Mouse (Mus musculus) midbrain, embryonic 10.5 days (tissue): ENCODE results near the gene St6galnac3. TPM values are rescaled to one million over a fixed set of nuclear protein-coding genes. Genes with fewer than 3 reads are reported as not detected.
"Not testable (repeated sequence)": the region's sequence is repeated elsewhere in the genome, so short reads cannot be mapped to it uniquely, and the experiment has no call there.

Source experiments
- DNase-seq: peaks from one replicate; pipeline ENCODE4 v3.0.0-alpha.2; 2017; ENCODE audit warnings: low spot score
- H3K27ac ChIP-seq: fragments of 300-500 bp; sonication (generic); replicated peaks from 2 replicates; pipeline ENCODE4 v1.5.1; 2016; ENCODE audit warnings: mild to moderate bottlenecking
- H3K27me3 ChIP-seq: fragments of 300-500 bp; sonication (generic); 2 replicates; pipeline ENCODE4 v1.6.1; 2016; ENCODE audit warnings: low read depth, mild to moderate bottlenecking; ENCODE audit not compliant: poor library complexity, severe bottlenecking
- H3K36me3 ChIP-seq: fragments of 300-500 bp; sonication (generic); 2 replicates; pipeline ENCODE4 v1.6.1; 2016; ENCODE audit warnings: mild to moderate bottlenecking, moderate library complexity
- H3K4me1 ChIP-seq: fragments of 300-500 bp; sonication (generic); 2 replicates; pipeline ENCODE4 v1.6.1; 2016
- H3K4me3 ChIP-seq: fragments of 300-500 bp; sonication (generic); 2 replicates; pipeline ENCODE4 v1.5.1; 2016; ENCODE audit warnings: mild to moderate bottlenecking, moderate library complexity
- H3K9me3 ChIP-seq: fragments of 300-500 bp; sonication (generic); replicated peaks from 2 replicates; pipeline ENCODE4 v1.6.1; 2016; ENCODE audit warnings: mild to moderate bottlenecking
- WGBS: fragments of 180-500 bp; shearing (Covaris S2); methylation state at CpG from one replicate; pipeline ENCODE4 v1.1.7; 2016; 5-methylcytosine and 5-hydroxymethylcytosine counted together
- polyA plus RNA-seq: library from polyadenylated mRNA; unstranded; fragments of >200 nt; fragmentation: Nextera tagmentation; extraction: Ambion mirVana; gene quantifications from 2 replicates; pipeline ENCODE4 v1.2.1, GENCODE M21; 2016

Gene St6galnac3
- polyA plus RNA-seq, 1 experiment from 2014 or later: 33.6 TPM

- not testable (repeated sequence) for H3K27ac ChIP-seq, DNase-seq, H3K4me3 ChIP-seq, H3K36me3 ChIP-seq, H3K4me1 ChIP-seq, H3K27me3 ChIP-seq, H3K9me3 ChIP-seq
- WGBS: 77% methylated on average over 1 of the region's 1 CpGs
Measured at GRCm38 (mm10) chr3:153391451-153391850, 333.5 kb downstream of the St6galnac3 start.

GRCm38 (mm10) chr3:153384651-153385050 is 340.3 kb downstream of the St6galnac3 start:
- H3K27ac ChIP-seq: not testable (repeated sequence)
- 86% methylated on average over 5 of the region's 5 CpGs for WGBS

GRCm38 (mm10) chr3:153383656-153384055 is 341.3 kb downstream of the St6galnac3 start:
- Histone ChIP-seq H3K9me3 (no peaks in the 10 kb centered on the region), H3K27ac (no peak overlapping the region), H3K27me3 (no peaks in the 10 kb centered on the region), H3K4me3 (no peak overlapping the region), H3K36me3 (no peaks in the 10 kb centered on the region), H3K4me1 (peaks cover 5% of the 10 kb centered on the region)
- DNase-seq: no peak
- 93% methylated on average over 2 of the region's 2 CpGs for WGBS

More at GRCm38 (mm10) chr3:153384651-153385050, 340.3 kb downstream of the St6galnac3 start:
- H3K4me1 ChIP-seq, H3K36me3 ChIP-seq, DNase-seq, H3K9me3 ChIP-seq, H3K27me3 ChIP-seq, H3K4me3 ChIP-seq: not testable (repeated sequence)

- no peak for DNase-seq
- Histone ChIP-seq H3K9me3 (no peaks in the 10 kb centered on the region), H3K27ac (peak overlapping the region; percentile 55; the same call in 1 of the 2 replicates), H3K4me1 (peaks cover 7% of the 10 kb centered on the region), H3K27me3 (no peaks in the 10 kb centered on the region), H3K4me3 (no peak overlapping the region), H3K36me3 (no peaks in the 10 kb centered on the region)
- WGBS: 77% methylated on average over 10 of the region's 10 CpGs
Measured at GRCm38 (mm10) chr3:153365057-153365755, 359.8 kb downstream of the St6galnac3 start.

GRCm38 (mm10) chr3:153364366-153364765 is 360.6 kb downstream of the St6galnac3 start:
- no peak for DNase-seq

GRCm38 (mm10) chr3:153359966-153360365 is 365.0 kb downstream of the St6galnac3 start:
- Histone ChIP-seq H3K27me3 (no peaks in the 10 kb centered on the region), H3K36me3 (no peaks in the 10 kb centered on the region), H3K27ac (no peak overlapping the region), H3K4me1 (0 out of 2 replicates have a peak, but pooled peaks cover under 1% of the 10 kb centered on the region), H3K4me3 (no peak overlapping the region), H3K9me3 (no peaks in the 10 kb centered on the region)
- WGBS: 94% methylated on average over 3 of the region's 3 CpGs
- no peak for DNase-seq

More at GRCm38 (mm10) chr3:153364366-153364765, 360.6 kb downstream of the St6galnac3 start:
- no peaks in the 10 kb centered on the region for H3K36me3 ChIP-seq
- no peaks in the 10 kb centered on the region for H3K9me3 ChIP-seq
- peaks cover 7% of the 10 kb centered on the region for H3K4me1 ChIP-seq
- WGBS: 96% methylated on average over 3 of the region's 3 CpGs
- 0 out of 2 replicates have a peak overlapping the region, but pooled peaks have one; percentile 55 for H3K27ac ChIP-seq
- no peaks in the 10 kb centered on the region for H3K27me3 ChIP-seq
- no peak overlapping the region for H3K4me3 ChIP-seq

GRCm38 (mm10) chr3:153356071-153356470 is 368.9 kb downstream of the St6galnac3 start:
- no peak overlapping the region for H3K4me3 ChIP-seq
- no peaks in the 10 kb centered on the region for H3K9me3 ChIP-seq
- peaks cover 16% of the 10 kb centered on the region for H3K4me1 ChIP-seq
- H3K27ac ChIP-seq: no peak overlapping the region
- no peaks in the 10 kb centered on the region for H3K36me3 ChIP-seq
- no peaks in the 10 kb centered on the region for H3K27me3 ChIP-seq
- WGBS: 66% methylated on average over 1 of the region's 1 CpGs
- no peak for DNase-seq

- DNase-seq: no peak
- H3K36me3 ChIP-seq: no peaks in the 10 kb centered on the region
- no peak overlapping the region for H3K27ac ChIP-seq
- no peak overlapping the region for H3K4me3 ChIP-seq
- H3K27me3 ChIP-seq: no peaks in the 10 kb centered on the region
- peaks cover 27% of the 10 kb centered on the region for H3K4me1 ChIP-seq
- 84% methylated on average over 3 of the region's 3 CpGs for WGBS
- no peaks in the 10 kb centered on the region for H3K9me3 ChIP-seq
Measured at GRCm38 (mm10) chr3:153354988-153355297, 370.0 kb downstream of the St6galnac3 start.

- H3K36me3 ChIP-seq: no peaks in the 10 kb centered on the region
- no peak overlapping the region for H3K27ac ChIP-seq
- no peak overlapping the region for H3K4me3 ChIP-seq
- no peak for DNase-seq
- peaks cover 29% of the 10 kb centered on the region for H3K4me1 ChIP-seq
- H3K9me3 ChIP-seq: no peaks in the 10 kb centered on the region
- H3K27me3 ChIP-seq: no peaks in the 10 kb centered on the region
- WGBS: 86% methylated on average over 6 of the region's 6 CpGs
Measured at GRCm38 (mm10) chr3:153354186-153354987, 370.6 kb downstream of the St6galnac3 start.

- no peak for DNase-seq
- Histone ChIP-seq H3K27ac (no peak overlapping the region), H3K4me3 (no peak overlapping the region), H3K4me1 (peaks cover 29% of the 10 kb centered on the region), H3K36me3 (no peaks in the 10 kb centered on the region), H3K9me3 (no peaks in the 10 kb centered on the region), H3K27me3 (no peaks in the 10 kb centered on the region)
- 89% methylated on average over 16 of the region's 16 CpGs for WGBS
Measured at GRCm38 (mm10) chr3:153353313-153354103, 371.5 kb downstream of the St6galnac3 start.

GRCm38 (mm10) chr3:153349981-153350380 is 375.0 kb downstream of the St6galnac3 start:
- Histone ChIP-seq H3K4me3 (no peak overlapping the region), H3K27ac (0 out of 2 replicates have a peak overlapping the region, but pooled peaks have one; percentile 13), H3K36me3 (no peaks in the 10 kb centered on the region), H3K9me3 (no peaks in the 10 kb centered on the region), H3K27me3 (no peaks in the 10 kb centered on the region), H3K4me1 (peaks cover 35% of the 10 kb centered on the region)
- DNase-seq: peak; percentile 44
- 58% methylated on average over 10 of the region's 10 CpGs for WGBS

GRCm38 (mm10) chr3:153348797-153349465 is 376.0 kb downstream of the St6galnac3 start:
- H3K36me3 ChIP-seq: no peaks in the 10 kb centered on the region
- 95% methylated on average over 9 of the region's 9 CpGs for WGBS
- no peak overlapping the region for H3K27ac ChIP-seq
- no peaks in the 10 kb centered on the region for H3K9me3 ChIP-seq
- H3K27me3 ChIP-seq: no peaks in the 10 kb centered on the region
- no peak for DNase-seq
- H3K4me1 ChIP-seq: peaks cover 36% of the 10 kb centered on the region
- no peak overlapping the region for H3K4me3 ChIP-seq
